Mouse (Mus musculus) hindbrain, embryonic 14.5 days (tissue): ENCODE data around the gene 5430427O19Rik. TPM values are rescaled to one million over a fixed set of nuclear protein-coding genes. Genes with fewer than 3 reads are reported as not detected.

Source experiments
- ATAC-seq: fragments of 200-750 bp; cut with Nextera tagmentation; 2 replicates; pipeline ENCODE4 v1.8.0; 2017; ENCODE audit warnings: moderate number of reproducible peaks, mild to moderate bottlenecking, moderate TSS enrichment, moderate library complexity; ENCODE audit not compliant: low FRiP score
- DNase-seq: peaks from one replicate; pipeline ENCODE4 v3.0.0-alpha.2; 2015; ENCODE audit warnings: low spot score
- H3K27ac ChIP-seq: fragments of 300-500 bp; sonication (generic); 2 replicates; pipeline ENCODE4 v1.5.1; 2014; ENCODE audit warnings: mild to moderate bottlenecking, moderate library complexity
- H3K27me3 ChIP-seq: fragments of 300-500 bp; sonication (generic); 2 replicates; pipeline ENCODE4 v1.6.1; 2014; ENCODE audit warnings: mild to moderate bottlenecking, low read length, mixed read lengths; ENCODE audit not compliant: control insufficient read depth, insufficient read depth
- H3K36me3 ChIP-seq: fragments of 300-500 bp; sonication (generic); replicated peaks from 2 replicates; pipeline ENCODE4 v1.6.1; 2014; ENCODE audit not compliant: control insufficient read depth, insufficient read depth
- H3K4me1 ChIP-seq: fragments of 300-500 bp; sonication (generic); replicated peaks from 2 replicates; pipeline ENCODE4 v1.6.1; 2014; ENCODE audit warnings: antibody characterized with exemption, low read length, mixed read lengths; ENCODE audit not compliant: control insufficient read depth, insufficient read depth
- H3K4me2 ChIP-seq: fragments of 300-500 bp; sonication (generic); replicated peaks from 2 replicates; pipeline ENCODE4 v1.6.1; 2014; ENCODE audit warnings: mild to moderate bottlenecking, moderate library complexity
- H3K4me3 ChIP-seq: fragments of 300-500 bp; sonication (generic); replicated peaks from 2 replicates; pipeline ENCODE4 v1.5.1; 2014; ENCODE audit warnings: mild to moderate bottlenecking, low read length
- H3K9ac ChIP-seq: fragments of 300-500 bp; sonication (generic); 2 replicates; pipeline ENCODE4 v1.6.1; 2014
- H3K9me3 ChIP-seq: fragments of 300-500 bp; sonication (generic); 2 replicates; pipeline ENCODE4 v1.6.1; 2016; ENCODE audit warnings: low read length; ENCODE audit not compliant: control insufficient read depth
- WGBS: fragments of 180-500 bp; shearing (Covaris S2); extraction: QIAGEN DNeasy Blood & Tissue Kit; methylation state at CpG from one replicate; pipeline ENCODE4 v1.1.7; 2014; 5-methylcytosine and 5-hydroxymethylcytosine counted together
- polyA plus RNA-seq: library from polyadenylated mRNA; unstranded; fragments of >200 nt; fragmentation: Nextera tagmentation; extraction: Ambion mirVana; gene quantifications from 2 replicates; pipeline ENCODE4 v1.2.1, GENCODE M21; 2014

The 5430427O19Rik gene
- polyA plus RNA-seq = 0.05 and 0.15 TPM in 2 replicates

DNA sequence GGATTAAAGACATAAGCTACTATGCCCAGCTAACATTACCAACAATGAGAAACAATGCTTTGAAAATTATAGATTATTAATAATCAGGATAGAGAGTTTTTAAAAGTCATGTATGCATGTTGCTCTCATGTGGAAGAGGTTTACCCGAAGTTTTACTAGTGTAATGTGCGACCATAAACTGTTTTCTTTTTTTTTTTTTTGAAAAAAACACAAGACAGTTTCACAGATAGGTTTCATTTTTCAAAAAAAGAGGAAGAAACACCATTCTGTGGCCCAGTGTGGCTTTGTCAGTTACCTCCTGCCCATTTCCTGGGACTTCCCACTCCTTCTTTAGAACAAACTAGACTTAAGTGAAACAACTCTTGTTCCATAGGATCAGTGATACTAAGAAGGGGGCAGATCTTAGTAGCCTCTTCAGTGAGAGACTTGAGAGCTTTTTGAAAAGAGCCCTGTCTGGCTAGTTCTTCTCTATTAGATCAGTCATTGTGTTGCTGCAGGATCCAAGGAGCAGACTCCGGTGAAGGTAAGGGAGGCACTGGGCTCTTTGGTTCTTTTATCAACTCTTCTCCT, at the start of gene 5430427O19Rik:
5430427O19Rik (plus strand) TSS at position 441 of the 570 bp plus-strand sequence.
- Histone ChIP-seq H3K27me3 (no peaks in the 10 kb centered on the region), H3K9ac (no peak within 1 kb of the TSS), H3K27ac (no peak within 1 kb of the TSS), H3K36me3 (no peaks in the 10 kb centered on the region), H3K4me2 (no peak within 1 kb of the TSS), H3K4me3 (no peak within 1 kb of the TSS), H3K9me3 (no peaks in the 10 kb centered on the region), H3K4me1 (no peaks in the 10 kb centered on the region)
- WGBS = 80% methylated on average over 3 of the region's 3 CpGs
- DNase-seq = no peak
- no peak for ATAC-seq

DNA sequence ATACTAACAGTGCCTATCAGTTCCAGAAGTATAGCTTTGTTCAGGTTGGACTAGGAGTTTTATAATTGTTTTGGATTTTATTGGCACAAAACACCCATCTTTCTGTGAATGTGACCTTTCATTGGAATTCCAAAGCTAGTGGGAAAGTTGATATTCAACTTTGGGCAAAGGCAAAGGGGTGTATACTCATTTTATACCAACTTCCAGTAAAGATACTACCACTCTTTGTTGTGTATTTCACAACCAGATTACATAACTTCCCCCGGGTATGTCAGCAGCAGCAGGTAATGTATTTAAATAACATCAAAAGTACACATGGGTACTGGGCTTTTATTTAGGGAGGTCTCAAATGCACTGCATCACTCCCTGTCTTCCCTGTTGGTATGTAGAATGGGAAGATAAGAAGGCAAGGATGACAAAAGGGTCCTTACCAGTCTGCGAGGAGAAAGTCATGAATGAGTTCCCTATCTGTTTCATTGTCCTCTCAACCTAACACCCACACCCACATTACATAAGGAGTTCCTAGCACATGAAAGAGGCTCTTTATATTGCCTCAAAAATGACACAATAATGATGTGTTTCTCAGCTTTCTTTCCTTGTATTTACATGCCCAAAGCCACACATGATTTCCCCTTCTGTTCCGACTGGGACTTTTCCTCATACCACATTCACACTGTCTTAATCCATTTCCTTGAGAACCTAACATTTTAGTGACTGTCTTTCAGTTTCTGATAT, 42.3 kb upstream of the 5430427O19Rik start:
- Histone ChIP-seq H3K27ac (no peak overlapping the region), H3K9me3 (no peaks in the 10 kb centered on the region), H3K27me3 (no peaks in the 10 kb centered on the region), H3K9ac (no peak overlapping the region), H3K4me2 (no peak overlapping the region), H3K4me3 (no peak overlapping the region), H3K36me3 (no peaks in the 10 kb centered on the region), H3K4me1 (no peaks in the 10 kb centered on the region)
- 79% methylated on average over 3 of the region's 3 CpGs for WGBS
- ATAC-seq (no peak), DNase-seq (no peak)

DNA sequence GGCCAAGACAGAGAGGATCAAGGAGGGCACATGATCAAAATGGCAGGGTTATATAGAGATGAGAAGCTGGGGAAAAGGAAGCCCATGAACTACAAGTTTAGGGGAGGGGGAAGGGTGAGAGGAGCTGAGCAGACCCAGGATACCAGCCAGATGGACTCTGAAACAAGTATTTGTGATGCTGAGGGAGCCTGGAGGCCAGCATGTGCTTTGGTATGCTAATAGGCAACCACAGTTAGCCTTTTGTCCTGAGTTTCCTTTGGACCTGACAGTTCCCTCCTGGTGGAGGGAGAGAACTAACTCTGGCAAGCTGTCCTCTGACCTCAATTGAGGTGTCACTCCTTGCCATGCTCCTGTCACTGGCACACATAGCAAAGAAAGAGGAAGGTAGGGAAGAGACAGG, 41.2 kb upstream of the 5430427O19Rik start:
- DNase-seq = no peak

DNA sequence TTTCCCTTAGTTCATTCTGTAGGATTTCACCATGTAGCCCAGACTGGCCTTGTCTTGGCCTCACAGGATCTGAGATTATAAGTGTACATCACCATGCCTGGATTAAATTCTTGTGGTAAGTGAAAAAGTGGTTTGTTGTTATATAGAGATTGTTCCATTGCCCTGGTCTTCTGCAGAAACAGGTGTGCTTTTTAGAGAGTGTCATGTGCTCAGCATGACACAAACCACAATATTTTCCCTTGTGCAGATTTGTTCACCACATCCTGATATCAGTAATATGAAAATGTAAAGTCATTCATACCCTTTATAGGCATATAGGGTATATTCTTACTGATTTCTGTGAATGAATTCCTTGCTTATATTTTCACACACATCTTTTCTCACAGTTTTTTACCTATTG, 31.0 kb upstream of the 5430427O19Rik start:
- no peaks in the 10 kb centered on the region for H3K36me3 ChIP-seq
- no peak overlapping the region for H3K9ac ChIP-seq
- no peaks in the 10 kb centered on the region for H3K27me3 ChIP-seq
- no peaks in the 10 kb centered on the region for H3K4me1 ChIP-seq
- ATAC-seq (no peak), DNase-seq (no peak)
- H3K4me2 ChIP-seq = no peak overlapping the region
- H3K27ac ChIP-seq = no peak overlapping the region
- H3K9me3 ChIP-seq = no peaks in the 10 kb centered on the region
- no peak overlapping the region for H3K4me3 ChIP-seq

More for the DNA sequence above, 41.2 kb upstream of the 5430427O19Rik start:
- H3K9ac ChIP-seq = no peak overlapping the region
- no peaks in the 10 kb centered on the region for H3K4me1 ChIP-seq
- peak; percentile 55; the same call in 1 of the 2 replicates for ATAC-seq
- H3K36me3 ChIP-seq = no peaks in the 10 kb centered on the region
- H3K9me3 ChIP-seq = no peaks in the 10 kb centered on the region
- no peak overlapping the region for H3K27ac ChIP-seq
- H3K4me2 ChIP-seq = no peak overlapping the region
- no peaks in the 10 kb centered on the region for H3K27me3 ChIP-seq
- H3K4me3 ChIP-seq = no peak overlapping the region

DNA sequence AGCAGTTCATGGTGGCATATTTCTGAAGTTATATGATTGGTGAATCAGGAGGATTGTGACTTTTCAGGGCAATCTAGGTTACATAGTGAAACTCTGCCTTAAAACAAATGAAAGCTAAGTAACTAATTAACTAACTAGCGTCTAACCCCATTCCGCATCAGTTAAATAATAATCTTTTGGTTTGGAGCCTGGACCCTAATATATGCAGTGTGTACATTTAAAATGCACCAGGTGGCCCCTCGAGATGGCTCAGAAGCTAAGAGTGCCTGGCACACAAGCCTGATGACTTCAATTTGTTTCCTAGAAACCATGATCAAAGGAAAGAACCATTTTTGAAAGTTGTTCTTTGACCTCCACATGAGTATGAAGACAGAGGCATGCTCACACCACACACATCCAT, 14.2 kb upstream of the 5430427O19Rik start:
- H3K4me2 ChIP-seq = no peak overlapping the region
- H3K27ac ChIP-seq = no peak overlapping the region
- no peaks in the 10 kb centered on the region for H3K27me3 ChIP-seq
- no peaks in the 10 kb centered on the region for H3K4me1 ChIP-seq
- H3K9ac ChIP-seq = no peak overlapping the region
- ATAC-seq (no peak), DNase-seq (no peak)
- WGBS = 73% methylated on average over 3 of the region's 3 CpGs
- no peak overlapping the region for H3K4me3 ChIP-seq
- no peaks in the 10 kb centered on the region for H3K9me3 ChIP-seq
- no peaks in the 10 kb centered on the region for H3K36me3 ChIP-seq

DNA sequence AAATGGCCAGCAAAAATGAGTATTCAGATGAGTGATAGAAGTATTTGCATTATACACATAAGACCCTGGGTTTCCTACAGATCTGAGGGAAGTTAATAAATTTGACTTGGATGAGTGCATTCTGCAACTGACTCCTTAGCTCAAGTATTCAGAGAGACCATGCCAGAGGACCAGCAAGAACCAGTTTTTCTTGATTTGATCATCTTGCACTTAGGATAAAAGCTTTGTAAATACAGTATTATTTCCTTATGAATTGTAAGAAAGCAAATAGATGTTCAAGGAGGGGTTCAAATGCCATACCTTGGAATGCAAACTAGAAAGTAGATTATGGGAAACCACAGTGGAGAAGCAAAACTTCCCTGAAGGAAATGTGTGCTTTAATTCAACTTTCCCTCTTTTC, 13.0 kb upstream of the 5430427O19Rik start:
- DNase-seq (no peak), ATAC-seq (no peak)
- no peaks in the 10 kb centered on the region for H3K9me3 ChIP-seq
- H3K4me2 ChIP-seq = no peak overlapping the region
- no peaks in the 10 kb centered on the region for H3K27me3 ChIP-seq
- no peaks in the 10 kb centered on the region for H3K4me1 ChIP-seq
- H3K4me3 ChIP-seq = no peak overlapping the region
- H3K9ac ChIP-seq = no peak overlapping the region
- no peak overlapping the region for H3K27ac ChIP-seq
- H3K36me3 ChIP-seq = no peaks in the 10 kb centered on the region

DNA sequence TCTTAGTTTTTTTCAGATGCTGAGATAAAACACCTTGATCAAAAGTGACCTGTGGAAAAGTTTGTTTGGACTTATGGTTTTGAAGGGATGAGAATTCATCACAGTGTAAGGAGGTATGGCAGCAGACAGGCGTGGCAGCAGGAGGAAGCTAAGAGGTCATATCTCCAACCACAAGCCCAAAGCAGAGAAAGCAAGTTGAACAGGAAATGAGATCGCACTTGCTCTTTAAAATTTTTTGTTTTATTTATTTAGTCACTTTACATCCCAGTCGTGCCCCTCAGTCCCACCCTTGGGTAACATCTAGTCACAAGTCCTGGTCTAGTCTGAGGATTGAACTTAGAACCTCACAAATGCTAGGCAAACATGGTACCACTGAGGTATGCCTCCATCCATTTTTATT, 2.1 kb upstream of the 5430427O19Rik start:
- H3K4me3 ChIP-seq = no peak overlapping the region
- no peak overlapping the region for H3K27ac ChIP-seq
- no peak overlapping the region for H3K4me2 ChIP-seq
- WGBS = 75% methylated on average over 3 of the region's 3 CpGs
- H3K9me3 ChIP-seq = no peaks in the 10 kb centered on the region
- DNase-seq = no peak
- no peaks in the 10 kb centered on the region for H3K27me3 ChIP-seq
- no peak overlapping the region for H3K9ac ChIP-seq
- no peak for ATAC-seq
- H3K36me3 ChIP-seq = no peaks in the 10 kb centered on the region
- no peaks in the 10 kb centered on the region for H3K4me1 ChIP-seq

DNA sequence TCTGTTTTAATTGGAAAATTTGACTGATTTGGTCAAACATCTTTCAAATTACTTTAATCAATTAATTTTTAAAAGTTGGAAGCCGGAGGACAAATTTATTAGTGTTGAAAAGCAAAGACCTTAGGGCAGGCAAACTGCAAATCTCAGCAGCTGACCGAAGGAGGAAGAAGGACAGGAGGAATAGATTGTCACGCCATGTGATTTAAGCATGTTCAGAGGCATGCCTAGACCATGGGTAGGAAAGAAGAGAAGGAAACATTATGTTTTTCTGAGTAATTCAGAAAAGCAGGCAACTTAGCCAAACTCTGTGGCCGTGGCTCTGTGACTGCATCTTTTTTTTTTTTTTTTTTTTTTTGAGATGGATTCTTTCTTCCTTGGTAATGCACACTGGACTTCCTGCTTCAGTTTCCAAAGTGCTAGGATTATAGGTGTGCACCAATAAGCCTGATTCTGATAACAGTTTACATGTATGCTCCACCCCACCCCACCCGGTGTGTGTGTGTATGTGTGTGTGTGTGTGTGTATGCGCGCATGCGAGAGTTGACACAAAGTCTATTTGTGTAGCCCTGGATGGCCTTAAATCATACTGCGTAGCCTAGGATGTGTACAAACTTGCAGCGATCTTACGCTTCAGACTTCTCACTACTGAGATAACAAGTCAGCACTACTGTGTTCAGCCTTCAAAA, 1.4 kb downstream of the 5430427O19Rik start:
- 91% methylated on average over 11 of the region's 11 CpGs for WGBS
- DNase-seq = no peak

DNA sequence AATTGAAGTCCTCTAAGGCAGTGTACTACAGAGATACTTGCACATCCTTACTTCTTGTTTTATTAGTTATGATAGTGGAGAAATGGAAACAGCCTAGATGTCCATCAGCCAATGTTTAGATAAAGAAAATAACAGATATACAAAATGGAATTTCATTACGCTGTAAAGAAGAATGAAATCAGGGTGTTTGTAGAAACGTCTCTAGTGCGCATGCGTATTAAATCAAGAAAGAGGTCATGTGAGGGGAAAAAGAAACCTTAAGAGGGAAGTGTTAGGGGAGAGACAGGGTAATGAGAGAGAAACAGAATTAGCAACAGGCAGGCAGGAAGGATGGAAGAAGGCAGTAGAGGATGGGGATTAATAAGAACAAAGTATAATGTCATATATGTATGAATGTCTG, 4.2 kb downstream of the 5430427O19Rik start:
- ATAC-seq (no peak), DNase-seq (no peak)
- no peaks in the 10 kb centered on the region for H3K4me1 ChIP-seq
- H3K4me2 ChIP-seq = no peak overlapping the region
- no peaks in the 10 kb centered on the region for H3K36me3 ChIP-seq
- H3K4me3 ChIP-seq = no peak overlapping the region
- WGBS = 93% methylated on average over 4 of the region's 4 CpGs
- no peaks in the 10 kb centered on the region for H3K9me3 ChIP-seq
- no peak overlapping the region for H3K9ac ChIP-seq
- H3K27ac ChIP-seq = no peak overlapping the region
- no peaks in the 10 kb centered on the region for H3K27me3 ChIP-seq

More for the DNA sequence above, 1.4 kb downstream of the 5430427O19Rik start:
- H3K4me2 ChIP-seq = no peak overlapping the region
- no peak overlapping the region for H3K27ac ChIP-seq
- H3K4me3 ChIP-seq = no peak overlapping the region
- H3K27me3 ChIP-seq = no peaks in the 10 kb centered on the region
- no peaks in the 10 kb centered on the region for H3K9me3 ChIP-seq
- no peak overlapping the region for H3K9ac ChIP-seq
- H3K4me1 ChIP-seq = no peaks in the 10 kb centered on the region
- H3K36me3 ChIP-seq = no peaks in the 10 kb centered on the region
- ATAC-seq = no peak
